Mouse (Mus musculus): ENCODE results near the gene Vps36.

Vps36 gene

DNA sequence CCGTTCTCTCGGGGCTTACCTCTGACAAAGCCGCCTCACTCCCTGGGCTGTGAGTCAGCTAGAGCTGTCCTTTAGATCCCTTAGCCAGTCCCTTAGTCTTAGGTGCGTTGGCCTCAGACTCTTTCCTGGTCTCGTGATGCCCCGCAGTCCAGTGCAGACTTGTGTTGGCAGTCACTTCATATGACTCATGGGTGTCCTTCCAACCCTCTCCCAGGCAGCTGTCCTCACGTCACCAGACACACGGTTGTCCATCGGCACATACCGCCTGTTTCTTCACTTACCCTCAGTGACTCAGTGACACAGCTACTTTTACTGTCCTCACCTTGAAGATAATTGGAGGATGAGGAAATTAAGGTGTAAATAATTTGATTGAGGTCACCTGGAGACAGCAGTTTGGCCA lies 22.2 kb downstream of the Vps36 start:
- DNase-seq (ENCODE audit: low spot score): peak; percentile 52

DNA sequence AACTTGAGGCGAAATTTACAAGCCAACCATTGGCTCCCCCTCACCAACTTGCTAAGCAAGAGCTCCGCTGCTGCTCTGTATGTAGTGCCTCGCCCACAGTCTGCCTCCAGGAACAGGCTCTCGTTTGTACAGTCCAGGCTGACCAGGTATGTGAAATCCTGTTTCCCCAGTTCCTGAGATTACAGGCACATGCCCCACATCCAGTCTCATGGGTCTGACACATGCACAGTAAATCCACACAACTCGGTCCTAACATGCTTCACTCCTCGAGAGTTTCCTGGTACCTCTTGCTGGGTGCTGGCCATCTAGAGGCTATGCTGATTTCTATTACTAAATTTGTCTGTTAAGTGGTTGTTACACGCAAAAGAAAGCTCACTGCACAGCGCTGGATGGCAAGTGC lies 33.8 kb downstream of the Vps36 start:
- peak; percentile 25 for DNase-seq (ENCODE audit: low spot score)

DNA sequence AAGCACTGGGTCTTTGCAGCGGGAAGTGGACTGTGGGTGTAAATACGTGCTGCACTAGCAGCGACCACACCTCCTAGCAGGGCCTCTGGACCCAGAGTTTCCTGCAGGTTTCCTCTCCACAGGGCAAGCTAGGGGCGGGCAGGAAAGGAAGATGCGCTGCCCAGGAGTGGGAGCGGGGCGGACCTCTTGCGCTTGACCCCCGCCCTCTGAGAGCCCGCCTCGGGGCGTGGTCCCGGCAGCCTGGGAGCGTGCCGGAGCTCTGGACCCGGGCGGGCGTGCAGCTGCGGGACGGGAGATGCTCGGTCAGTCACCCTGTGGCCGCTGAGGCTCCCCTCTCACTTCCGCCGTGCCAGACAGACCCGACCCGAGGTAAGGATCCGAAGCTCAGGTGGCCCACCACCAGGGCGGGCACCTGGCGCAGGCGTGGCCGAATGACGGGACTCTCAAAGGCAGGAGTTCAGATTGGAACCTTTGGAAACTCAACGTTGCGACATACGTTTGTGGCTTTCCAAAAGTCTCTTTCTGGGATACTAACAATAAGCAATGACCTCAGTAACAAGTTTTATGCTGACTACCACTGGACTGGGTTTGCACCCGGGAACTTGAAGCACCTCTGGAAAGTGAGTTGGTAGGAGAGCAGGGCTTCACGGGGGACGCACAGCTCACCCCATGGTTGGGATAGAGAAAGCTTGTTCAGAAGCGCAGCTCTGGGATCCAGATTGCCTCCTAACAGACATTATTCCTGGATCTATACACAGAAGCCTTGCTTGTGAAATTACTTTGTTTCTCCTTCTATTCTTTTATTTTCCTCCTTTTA lies 34.7 kb downstream of the Vps36 start, which contains the start of gene Thsd1:
Gene Thsd1 (plus strand): TSS at position 253 of the 817 bp plus-strand sequence.
- DNase-seq (ENCODE audit: low spot score): peak; percentile 60

DNA sequence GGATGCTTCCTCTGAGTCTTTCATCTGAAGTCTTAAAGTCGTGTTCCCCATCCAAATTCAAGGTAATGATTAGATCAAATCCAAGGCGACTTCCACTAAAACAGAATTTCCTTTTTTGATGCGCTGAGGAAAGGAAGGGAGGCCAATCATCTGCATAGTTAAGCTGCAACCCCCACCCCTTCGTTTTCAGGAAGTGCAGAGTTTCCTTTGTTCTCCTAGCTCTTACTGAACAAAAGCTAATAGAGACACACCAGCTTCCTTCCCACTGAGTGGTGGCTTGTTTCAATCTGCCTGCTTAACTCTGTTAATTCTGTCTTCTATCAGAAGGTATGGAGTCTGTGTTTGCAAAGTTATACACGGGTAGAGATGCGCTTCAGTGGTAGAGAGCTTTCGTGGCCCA lies 36.0 kb downstream of the Vps36 start:
- no peak for DNase-seq (ENCODE audit: low spot score)

DNA sequence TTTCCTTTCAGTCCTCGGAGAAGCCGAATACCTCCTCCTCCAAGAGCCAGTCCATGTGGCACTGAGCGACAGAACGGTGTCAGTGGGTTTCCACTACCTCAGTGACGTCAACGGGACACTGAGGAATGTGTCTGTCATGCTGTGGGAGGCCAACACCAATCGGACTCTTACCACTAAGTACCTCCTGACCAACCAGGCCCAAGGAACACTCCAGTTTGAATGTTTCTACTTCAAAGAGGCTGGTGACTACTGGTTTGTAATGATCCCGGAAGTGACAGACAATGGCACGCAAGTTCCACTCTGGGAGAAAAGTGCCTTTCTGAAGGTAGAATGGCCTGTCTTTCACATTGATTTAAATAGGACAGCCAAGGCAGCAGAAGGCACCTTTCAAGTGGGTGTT lies 50.4 kb downstream of the Vps36 start:
- no peak for DNase-seq (ENCODE audit: low spot score)

DNA sequence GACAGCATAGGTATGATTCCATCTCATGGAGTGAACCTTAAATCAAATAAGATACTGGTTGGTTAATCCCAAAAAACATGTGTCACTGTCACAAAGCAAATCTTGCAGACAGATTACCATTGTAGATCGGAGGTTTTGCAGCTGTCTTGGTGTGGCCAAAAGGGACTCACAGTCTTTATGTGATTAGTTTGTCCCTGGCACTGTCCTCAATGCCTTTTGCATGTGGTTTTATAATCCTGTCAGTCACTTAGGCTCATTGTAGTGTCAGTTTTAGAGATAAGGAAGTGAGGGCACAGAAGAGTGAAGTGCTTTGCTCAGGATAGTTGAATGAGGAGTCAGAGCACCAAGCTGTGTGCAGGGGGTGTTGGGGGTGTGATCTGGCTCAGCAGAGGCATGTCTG lies 53.1 kb downstream of the Vps36 start:
- no peak for DNase-seq (ENCODE audit: low spot score)

DNA sequence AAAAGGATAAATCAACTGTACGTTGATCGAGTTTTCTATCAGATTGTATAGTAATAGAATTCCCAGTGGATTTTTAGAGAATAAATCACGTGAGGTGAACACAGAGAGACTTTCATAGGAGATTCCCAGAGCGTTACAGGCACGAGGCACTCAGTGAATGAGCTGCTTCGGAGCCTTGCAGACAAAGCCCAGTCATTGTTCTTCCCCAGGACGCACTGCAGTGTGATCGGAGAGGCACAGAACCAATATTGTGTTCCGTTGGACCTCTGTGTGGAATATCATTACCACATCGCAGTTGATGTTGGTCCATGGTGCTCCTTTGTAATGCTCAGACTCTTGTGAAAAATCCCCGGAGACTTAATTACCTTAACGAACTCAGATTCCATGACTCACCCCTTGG lies 55.3 kb downstream of the Vps36 start:
- no peak for DNase-seq (ENCODE audit: low spot score)

DNA sequence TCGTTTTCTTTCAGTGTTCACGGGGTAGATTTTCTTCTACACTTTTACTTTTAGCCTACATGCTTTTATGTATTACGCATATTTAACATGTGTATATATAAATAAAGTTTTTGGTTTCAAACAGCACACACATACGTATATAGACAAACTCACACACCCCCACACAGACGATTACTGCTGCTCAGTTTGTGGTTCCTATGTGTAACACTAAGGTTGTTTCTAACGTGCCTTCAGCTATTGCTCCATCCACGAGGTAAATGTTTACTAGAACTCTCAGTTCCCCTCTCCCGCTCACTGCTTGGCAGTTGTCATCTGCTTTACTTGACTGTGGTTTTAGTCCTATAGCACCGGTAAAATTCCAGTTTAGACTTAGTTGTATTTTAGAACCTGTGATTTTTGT lies 56.5 kb downstream of the Vps36 start:
- DNase-seq (ENCODE audit: low spot score): no peak

DNA sequence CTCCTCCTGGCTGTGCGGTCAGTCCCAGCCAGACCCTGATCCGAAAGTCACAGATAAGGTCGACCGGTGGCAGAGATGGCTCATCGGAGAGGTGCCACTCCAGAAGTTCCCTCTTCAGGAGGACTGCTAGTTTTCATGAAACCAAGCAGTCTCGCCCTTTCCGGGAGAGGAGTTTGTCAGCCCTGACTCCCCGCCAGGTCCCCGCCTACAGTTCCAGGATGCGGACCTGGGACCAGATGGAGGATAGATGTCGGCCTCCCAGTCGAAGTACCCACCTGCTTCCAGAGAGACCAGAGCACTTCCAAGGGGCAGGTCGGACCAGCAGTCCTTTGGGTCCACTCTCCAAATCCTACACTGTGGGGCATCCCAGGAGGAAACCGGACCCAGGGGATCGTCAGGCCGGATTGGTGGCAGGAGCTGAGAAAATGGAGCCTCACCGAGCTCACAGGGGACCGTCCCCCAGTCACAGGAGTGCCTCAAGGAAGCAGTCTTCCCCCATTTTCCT lies 66.4 kb downstream of the Vps36 start:
- DNase-seq (ENCODE audit: low spot score): no peak

DNA sequence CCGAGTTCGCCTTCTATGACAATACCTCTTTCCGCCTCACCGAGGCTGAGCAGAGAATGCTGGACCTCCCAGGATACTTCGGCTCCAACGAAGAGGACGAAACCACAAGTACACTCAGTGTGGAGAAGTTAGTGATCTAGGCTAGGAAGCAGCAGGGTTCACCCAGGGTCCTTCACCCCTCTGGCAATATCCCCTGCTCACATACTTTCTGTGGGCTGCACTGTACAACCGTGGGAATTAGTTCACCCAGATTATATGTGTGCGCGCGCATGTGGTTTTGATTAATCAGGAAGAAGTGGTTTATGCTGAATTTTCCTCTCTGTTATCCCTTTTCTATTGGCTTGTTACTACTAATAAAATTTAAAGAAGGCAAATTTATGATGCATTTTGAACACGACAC lies 66.9 kb downstream of the Vps36 start:
- no peak for DNase-seq (ENCODE audit: low spot score)

DNA sequence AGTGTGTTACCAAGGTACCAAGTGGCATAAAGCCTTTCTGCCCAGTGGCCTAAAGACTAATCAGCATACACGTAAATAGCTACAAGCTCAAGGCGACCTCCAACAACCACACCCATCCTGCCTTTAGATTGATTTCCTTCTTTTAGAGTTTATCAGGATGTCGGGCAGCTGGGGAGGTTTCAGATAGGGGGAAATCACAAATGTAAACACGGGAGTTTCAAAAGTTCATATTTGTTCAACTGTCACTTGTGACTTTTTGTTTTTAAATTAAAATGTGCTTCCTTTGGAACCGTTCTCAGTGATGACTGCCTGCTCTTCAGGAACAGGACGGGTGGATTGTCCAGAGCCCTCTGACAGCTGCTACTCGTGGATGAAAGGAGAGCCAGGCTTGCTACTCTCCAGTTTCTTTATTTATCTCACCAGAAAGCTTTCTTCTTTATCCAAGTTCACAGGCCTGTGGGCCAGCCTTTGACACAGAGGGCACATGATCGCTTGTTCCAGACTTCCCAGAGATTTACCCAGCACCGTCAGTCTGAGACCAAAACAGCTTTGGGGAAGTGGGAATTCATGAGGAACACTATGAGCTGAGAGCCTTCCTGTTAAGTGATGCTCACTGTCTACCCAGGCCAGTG lies 67.6 kb downstream of the Vps36 start:
- DNase-seq (ENCODE audit: low spot score): no peak

DNA sequence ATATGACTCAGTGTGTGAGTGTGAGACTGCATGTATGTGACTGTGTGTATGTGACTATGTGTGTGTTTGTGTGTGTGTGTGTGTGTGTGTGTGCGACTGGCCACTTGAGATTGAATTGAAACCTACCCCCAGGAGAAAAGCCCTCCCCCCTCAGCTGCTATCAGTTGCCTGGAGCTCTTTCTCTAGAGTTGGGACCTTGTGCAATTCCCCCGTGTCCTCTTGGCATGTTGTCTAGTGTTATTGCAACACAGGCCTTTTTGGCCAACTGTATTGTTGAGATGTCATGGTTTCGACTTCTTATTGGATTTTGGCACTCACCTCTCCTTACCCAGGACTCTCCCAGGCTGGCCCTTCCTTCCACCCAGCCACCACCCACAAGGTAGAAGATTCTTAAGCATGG lies 69.7 kb downstream of the Vps36 start:
- DNase-seq (ENCODE audit: low spot score): no peak

DNA sequence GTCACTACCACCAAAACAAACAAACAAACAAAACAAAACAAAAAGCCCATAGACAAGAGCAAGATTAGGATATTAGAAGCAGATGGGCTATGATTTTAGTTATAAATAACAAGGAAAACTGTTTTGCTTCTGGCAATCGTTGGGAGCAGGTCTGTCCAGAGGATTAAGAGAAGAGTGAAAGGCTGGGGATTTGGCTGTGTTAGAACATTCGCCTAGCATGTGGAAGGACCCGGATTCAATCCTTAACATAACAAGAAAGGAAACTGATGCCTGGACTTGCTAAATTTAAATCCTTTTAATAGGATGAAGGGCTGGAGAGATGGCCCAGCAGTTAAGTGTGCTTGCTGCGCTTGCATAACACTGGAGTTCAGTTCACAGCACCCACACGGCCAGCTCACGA lies 71.7 kb downstream of the Vps36 start:
- no peak for DNase-seq (ENCODE audit: low spot score)

DNA sequence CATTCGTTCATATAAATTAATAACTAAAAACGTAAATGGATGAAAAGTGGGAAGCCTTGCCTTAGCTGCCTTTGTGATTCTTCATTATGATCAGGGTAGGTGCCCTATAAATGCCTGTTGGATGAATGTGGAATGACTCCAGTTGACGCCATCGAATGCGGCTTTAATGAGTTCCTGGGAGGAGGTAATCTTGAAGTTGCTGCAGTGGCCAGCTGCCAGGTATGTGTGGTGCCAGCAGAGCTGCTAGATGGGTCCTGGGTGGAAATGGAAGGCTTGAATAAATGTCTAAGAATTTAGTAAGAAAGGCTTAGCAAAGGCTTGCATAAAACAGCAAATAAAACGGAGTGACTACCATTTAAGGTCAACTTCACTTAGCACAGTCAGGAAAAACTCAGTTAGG lies 72.2 kb downstream of the Vps36 start:
- peak; percentile 35 for DNase-seq (ENCODE audit: low spot score)

DNA sequence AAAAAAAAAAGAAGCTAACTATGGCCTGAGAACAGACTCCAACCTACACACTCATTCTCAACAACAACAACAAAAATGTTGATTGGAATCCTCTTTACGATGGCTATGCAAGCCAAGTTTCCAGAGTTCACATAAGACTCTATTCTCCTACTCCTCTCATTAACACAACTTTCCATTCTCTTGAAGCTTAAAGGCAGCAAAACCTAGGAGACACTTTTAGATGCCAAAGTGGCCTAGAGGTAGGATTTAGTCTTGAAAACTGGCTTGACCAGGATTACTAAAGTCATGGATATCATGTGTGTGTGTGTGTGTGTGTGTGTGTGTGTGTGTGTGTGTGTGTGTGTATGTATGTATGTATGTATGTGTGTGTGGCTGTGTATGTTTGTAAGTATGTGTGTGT lies 72.6 kb downstream of the Vps36 start:
- DNase-seq (ENCODE audit: low spot score): no peak

DNA sequence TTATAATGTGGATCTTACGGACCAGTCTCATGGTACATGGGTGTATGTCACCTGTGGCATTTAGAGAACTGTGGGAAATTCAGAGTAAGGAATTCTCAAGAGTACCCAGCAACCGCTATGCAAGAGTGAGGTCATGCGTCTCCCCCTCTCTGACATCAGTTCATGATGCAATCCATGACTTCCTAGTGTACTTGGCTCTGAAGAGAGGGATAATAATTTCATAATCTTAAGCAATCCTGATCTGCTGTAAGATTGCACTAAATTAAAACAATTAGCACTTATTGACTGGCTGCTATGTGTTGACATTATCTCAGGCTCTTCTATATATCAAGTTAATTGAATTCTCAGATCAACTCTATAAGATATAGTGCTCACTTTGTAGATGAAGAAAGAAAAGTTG lies 74.2 kb downstream of the Vps36 start:
- DNase-seq (ENCODE audit: low spot score): no peak
